Comparison of ENCODE assay signal across 24 mouse cellular contexts in genomic region chr1:132903519-132903918, GRCm38 (mm10). TPM values are rescaled to one million over a fixed set of nuclear protein-coding genes. Genes with fewer than 3 reads are reported as not detected.
A peak's percentile ranks its signal among the peaks of the same experiment; 100 is the strongest.
DNase-seq lines count a peak whose midpoint lies in the region; ATAC-seq and TF ChIP-seq lines count a peak whose summit lies in the region.
"Had no signal": no experiment of that assay in that cellular context is flagged by ENCODE, and none has a peak within 500 bp of the region (broad histone marks: within the 10 kb centered on the region; RNA-seq: fewer than 3 reads in every experiment).

No protein-coding gene starts in this region.

- H3K4me1 ChIP-seq in midbrain, embryonic 13.5 days (replicated peaks) = peaks cover 42% of the 10 kb centered on the region
- peaks cover 8% of the 10 kb centered on the region; the same call in 1 of the 2 replicates for H3K4me1 ChIP-seq in midbrain, postnatal 0 days (ENCODE audit: insufficient read depth, low read length)
- H3K4me1 ChIP-seq in midbrain, embryonic 15.5 days = peaks cover 29% of the 10 kb centered on the region
- peaks cover 16% of the 10 kb centered on the region for H3K4me1 ChIP-seq in midbrain, embryonic 10.5 days
- H3K4me1 ChIP-seq in midbrain, embryonic 16.5 days (ENCODE audit: control insufficient read depth, insufficient read depth, low read length) = peaks cover 24% of the 10 kb centered on the region
- H3K4me1 ChIP-seq in hindbrain, postnatal 0 days (ENCODE audit: insufficient read depth, low read length) = no peaks in the 10 kb centered on the region; the same call in none of the 2 replicates
- H3K4me1 ChIP-seq: embryonic facial prominence, embryonic 13.5 days; embryonic facial prominence, embryonic 15.5 days had no signal

- no peak for DNase-seq in midbrain, postnatal 0 days (ENCODE audit: low spot score)
- no peak for DNase-seq in midbrain, embryonic 10.5 days (ENCODE audit: low spot score)
- peak; percentile 59 for DNase-seq in brain, embryonic 14.5 days (ENCODE audit: low read depth)
- no peak for DNase-seq in hindbrain, postnatal 0 days (ENCODE audit: low spot score)
- DNase-seq: adrenal gland, adult 2 months; adrenal gland, postnatal 10 days; adrenal gland, postnatal 25 days; cerebellum, adult 11-12 months; cerebellum, adult 2 months; cerebellum, adult 9-10 months; cerebellum, postnatal 10 days; cerebellum, postnatal 25 days; embryo, embryonic 11 days had no signal

- no peaks in the 10 kb centered on the region for H3K9me3 ChIP-seq in midbrain, embryonic 13.5 days
- H3K9me3 ChIP-seq in midbrain, postnatal 0 days (ENCODE audit: low read length) = no peaks in the 10 kb centered on the region
- H3K9me3 ChIP-seq in midbrain, embryonic 15.5 days = no peaks in the 10 kb centered on the region
- H3K9me3 ChIP-seq in midbrain, embryonic 10.5 days (replicated peaks) = no peaks in the 10 kb centered on the region
- H3K9me3 ChIP-seq in midbrain, embryonic 16.5 days (replicated peaks; ENCODE audit: control insufficient read depth, low read length, poor library complexity, severe bottlenecking) = no peaks in the 10 kb centered on the region
- H3K9me3 ChIP-seq in hindbrain, postnatal 0 days (ENCODE audit: low read length) = no peaks in the 10 kb centered on the region
- H3K9me3 ChIP-seq: embryonic facial prominence, embryonic 13.5 days; embryonic facial prominence, embryonic 15.5 days; forebrain, embryonic 10.5 days; forebrain, embryonic 12.5 days had no signal

- no peak overlapping the region for H3K9ac ChIP-seq in midbrain, embryonic 13.5 days (replicated peaks)
- H3K9ac ChIP-seq in midbrain, postnatal 0 days (replicated peaks; ENCODE audit: low read length, poor library complexity, severe bottlenecking) = no peak overlapping the region
- H3K9ac ChIP-seq in midbrain, embryonic 15.5 days = no peak overlapping the region
- no peak overlapping the region for H3K9ac ChIP-seq in midbrain, embryonic 16.5 days (ENCODE audit: low read depth, low read length)
- H3K9ac ChIP-seq in hindbrain, postnatal 0 days (replicated peaks; ENCODE audit: low read length) = no peak overlapping the region
- H3K9ac ChIP-seq: embryonic facial prominence, embryonic 13.5 days; embryonic facial prominence, embryonic 15.5 days; forebrain, embryonic 12.5 days had no signal

- TF ChIP-seq POLR2A in brain, embryonic 14.5 days (IDR thresholded peaks at IDR 0.05; ENCODE audit: borderline replicate concordance, extremely low read depth, insufficient read depth, insufficient read length, poor library complexity, severe bottlenecking) = no peak

- ATAC-seq in midbrain, embryonic 13.5 days = 0 out of 2 replicates have a peak, but pooled peaks have one; percentile 52
- no peak for ATAC-seq in midbrain, postnatal 0 days (ENCODE audit: low FRiP score)
- ATAC-seq in midbrain, embryonic 15.5 days (replicated peaks) = 0 out of 2 replicates have a peak, but pooled peaks have one; percentile 9
- 0 out of 2 replicates have a peak, but pooled peaks have one; percentile 26 for ATAC-seq in midbrain, embryonic 16.5 days
- ATAC-seq in hindbrain, postnatal 0 days = no peak
- ATAC-seq: forebrain, embryonic 14.5 days; forebrain, embryonic 16.5 days had no signal

- H3K4me2 ChIP-seq in midbrain, embryonic 13.5 days (replicated peaks) = no peak overlapping the region
- H3K4me2 ChIP-seq in midbrain, postnatal 0 days (ENCODE audit: low read depth, low read length, poor library complexity, severe bottlenecking) = no peak overlapping the region
- H3K4me2 ChIP-seq in midbrain, embryonic 15.5 days = no peak overlapping the region
- H3K4me2 ChIP-seq in midbrain, embryonic 16.5 days (ENCODE audit: low read length) = no peak overlapping the region
- no peak overlapping the region for H3K4me2 ChIP-seq in hindbrain, postnatal 0 days (ENCODE audit: low read depth, low read length)
- H3K4me2 ChIP-seq: embryonic facial prominence, embryonic 13.5 days; embryonic facial prominence, embryonic 15.5 days; forebrain, embryonic 12.5 days had no signal

- H3K4me3 ChIP-seq in midbrain, embryonic 13.5 days (replicated peaks) = no peak overlapping the region
- H3K4me3 ChIP-seq in midbrain, postnatal 0 days (ENCODE audit: low read depth, low read length) = no peak overlapping the region
- H3K4me3 ChIP-seq in midbrain, embryonic 15.5 days = no peak overlapping the region
- no peak overlapping the region for H3K4me3 ChIP-seq in midbrain, embryonic 10.5 days
- H3K4me3 ChIP-seq in midbrain, embryonic 16.5 days (ENCODE audit: low read depth, low read length) = no peak overlapping the region
- H3K4me3 ChIP-seq in hindbrain, postnatal 0 days (ENCODE audit: low read length) = no peak overlapping the region
- H3K4me3 ChIP-seq: embryonic facial prominence, embryonic 13.5 days; embryonic facial prominence, embryonic 15.5 days; erythroblast, embryonic 14.5 days; forebrain, embryonic 10.5 days; forebrain, embryonic 12.5 days had no signal

- H3K27me3 ChIP-seq in midbrain, embryonic 13.5 days = no peaks in the 10 kb centered on the region
- no peaks in the 10 kb centered on the region for H3K27me3 ChIP-seq in midbrain, postnatal 0 days (ENCODE audit: insufficient read depth, low read length)
- H3K27me3 ChIP-seq in midbrain, embryonic 15.5 days (replicated peaks) = no peaks in the 10 kb centered on the region
- H3K27me3 ChIP-seq in midbrain, embryonic 10.5 days (ENCODE audit: low read depth, poor library complexity, severe bottlenecking) = no peaks in the 10 kb centered on the region
- no peaks in the 10 kb centered on the region for H3K27me3 ChIP-seq in midbrain, embryonic 16.5 days (ENCODE audit: control insufficient read depth, insufficient read depth, low read depth, low read length)
- no peaks in the 10 kb centered on the region for H3K27me3 ChIP-seq in hindbrain, postnatal 0 days (ENCODE audit: insufficient read depth, low read length)
- H3K27me3 ChIP-seq: embryonic facial prominence, embryonic 15.5 days; forebrain, embryonic 12.5 days had no signal

- no peak for TF ChIP-seq CTCF in midbrain, postnatal 0 days (IDR thresholded peaks at IDR 0.05)
- TF ChIP-seq CTCF in brain, embryonic 14.5 days (IDR thresholded peaks at IDR 0.05; ENCODE audit: borderline replicate concordance, extremely low read depth, insufficient read depth, insufficient read length) = no peak
- TF ChIP-seq CTCF in hindbrain, postnatal 0 days (IDR thresholded peaks at IDR 0.05; ENCODE audit: low read depth) = no peak

- 54% methylated on average over 4 of the region's 4 CpGs for WGBS in midbrain, embryonic 13.5 days
- WGBS in midbrain, postnatal 0 days = 40% methylated on average over 4 of the region's 4 CpGs
- WGBS in midbrain, embryonic 15.5 days = 37% methylated on average over 4 of the region's 4 CpGs
- whole genome bisulfite sequencing in midbrain, embryonic 10.5 days = 71% methylated on average over 4 of the region's 4 CpGs
- WGBS in midbrain, embryonic 16.5 days = 35% methylated on average over 4 of the region's 4 CpGs
- WGBS in hindbrain, postnatal 0 days = 49% methylated on average over 4 of the region's 4 CpGs

- peak overlapping the region; percentile 35; the same call in 1 of the 2 replicates for H3K27ac ChIP-seq in midbrain, embryonic 13.5 days
- H3K27ac ChIP-seq in midbrain, postnatal 0 days (ENCODE audit: low read depth, low read length) = no peak overlapping the region
- peak overlapping the region; percentile 38; the same call in 1 of the 2 replicates for H3K27ac ChIP-seq in midbrain, embryonic 15.5 days
- H3K27ac ChIP-seq in midbrain, embryonic 10.5 days (replicated peaks) = no peak overlapping the region
- H3K27ac ChIP-seq in midbrain, embryonic 16.5 days (ENCODE audit: low read length) = peak overlapping the region; percentile 34; the same call in 1 of the 2 replicates
- no peak overlapping the region for H3K27ac ChIP-seq in hindbrain, postnatal 0 days
- H3K27ac ChIP-seq: embryonic facial prominence, embryonic 13.5 days; embryonic facial prominence, embryonic 15.5 days; forebrain, embryonic 10.5 days; forebrain, embryonic 12.5 days had no signal

- 0 out of 2 replicates have a peak, but pooled peaks cover 3% of the 10 kb centered on the region for H3K36me3 ChIP-seq in midbrain, embryonic 13.5 days
- H3K36me3 ChIP-seq in midbrain, postnatal 0 days (ENCODE audit: insufficient read depth, low read length) = no peaks in the 10 kb centered on the region
- no peaks in the 10 kb centered on the region for H3K36me3 ChIP-seq in midbrain, embryonic 15.5 days (replicated peaks)
- no peaks in the 10 kb centered on the region for H3K36me3 ChIP-seq in midbrain, embryonic 10.5 days
- H3K36me3 ChIP-seq in midbrain, embryonic 16.5 days (ENCODE audit: control insufficient read depth, insufficient read depth, low read length) = 0 out of 2 replicates have a peak, but pooled peaks cover 2% of the 10 kb centered on the region
- no peaks in the 10 kb centered on the region for H3K36me3 ChIP-seq in hindbrain, postnatal 0 days (ENCODE audit: insufficient read depth, low read length)
- H3K36me3 ChIP-seq: embryonic facial prominence, embryonic 13.5 days; embryonic facial prominence, embryonic 15.5 days; forebrain, embryonic 10.5 days; forebrain, embryonic 12.5 days had no signal

RNA-seq across cellular contexts. Expression of gene Lrrn2, which starts 23.4 kb away (rescaled TPM):
- polyA plus RNA-seq in midbrain, embryonic 13.5 days (2015; fragmentation: Nextera tagmentation; extraction: Ambion mirVana) = 29.8 and 30.3 TPM in 2 replicates
- total RNA-seq in midbrain, postnatal 0 days (2014; rRNA removed) = 44.6 and 48.9 TPM in 2 replicates
- polyA plus RNA-seq in midbrain, postnatal 0 days (2015; fragmentation: Nextera tagmentation; extraction: Ambion mirVana) = 74.4 and 76.6 TPM in 2 replicates
- polyA plus RNA-seq in midbrain, embryonic 15.5 days (2015; fragmentation: Nextera tagmentation; extraction: Ambion mirVana) = 56.8 and 60.2 TPM in 2 replicates
- 7.6 and 10.2 TPM in 2 replicates for polyA plus RNA-seq in midbrain, embryonic 10.5 days (2016; fragmentation: Nextera tagmentation; extraction: Ambion mirVana)
- polyA plus RNA-seq in brain, embryonic 14.5 days (2012; rRNA removed) = 43.4 and 54.4 TPM in 2 replicates
- 59.1 and 61.4 TPM in 2 replicates for polyA plus RNA-seq in midbrain, embryonic 16.5 days (2015; fragmentation: Nextera tagmentation; extraction: Ambion mirVana)
- total RNA-seq in hindbrain, postnatal 0 days (2014; rRNA removed) = 48.3 and 51.0 TPM in 2 replicates
- 60.0 and 64.7 TPM in 2 replicates for polyA plus RNA-seq in hindbrain, postnatal 0 days (2015; fragmentation: Nextera tagmentation; extraction: Ambion mirVana)
- total RNA-seq: MEL had no signal
- polyA plus RNA-seq: erythroblast, embryonic 14.5 days had no signal

Comparison
In these comparisons a context has a peak if more than half of its experiments do, and no peak if none do; other contexts are left out.
1. ATAC-seq: peak in midbrain, embryonic 13.5 days (single experiment), midbrain, embryonic 15.5 days (single experiment) and midbrain, embryonic 16.5 days (single experiment); none in midbrain, postnatal 0 days (single experiment) and hindbrain, postnatal 0 days (single experiment).
2. H3K27ac ChIP-seq: peak in midbrain, embryonic 13.5 days (single experiment), midbrain, embryonic 15.5 days (single experiment) and midbrain, embryonic 16.5 days (single experiment); none in midbrain, postnatal 0 days (single experiment), midbrain, embryonic 10.5 days (single experiment) and hindbrain, postnatal 0 days (single experiment).